Mouse (Mus musculus) cerebellum, adult 2 months (tissue): ENCODE data around the gene Rnf6. TPM values are rescaled to one million over a fixed set of nuclear protein-coding genes. Genes with fewer than 3 reads are reported as not detected.

Experiments used
- DNase-seq, 2 experiments: peaks; one replicate each; pipeline ENCODE4 v3.0.0; 2021
- H3K27ac ChIP-seq: fragments of 200-500 bp; 2 replicates; pipeline ENCODE4 v1.5.1; 2012; ENCODE audit warnings: low read length, control low read depth, inconsistent platforms; ENCODE audit not compliant: insufficient read depth
- H3K27me3 ChIP-seq: fragments of 200-500 bp; 2 replicates; pipeline ENCODE4 v1.6.1; 2012; ENCODE audit warnings: inconsistent platforms, mild to moderate bottlenecking, low read length, moderate library complexity; ENCODE audit not compliant: control insufficient read depth, insufficient read depth
- H3K4me1 ChIP-seq: fragments of 200-500 bp; 2 replicates; pipeline ENCODE4 v1.6.1; 2011; ENCODE audit warnings: low read length; ENCODE audit not compliant: control insufficient read depth, insufficient read depth
- H3K4me3 ChIP-seq: fragments of 200-500 bp; replicated peaks from 2 replicates; pipeline ENCODE3; 2011; ENCODE audit warnings: mild to moderate bottlenecking, low read depth, low read length, control low read depth; ENCODE audit not compliant: insufficient read depth
- CTCF ChIP-seq: fragments of 200-500 bp; IDR thresholded peaks from 2 replicates; pipeline ENCODE4 v1.5.1; 2011; ENCODE audit warnings: low read depth, mild to moderate bottlenecking, control low read depth, low read length, moderate library complexity, borderline replicate concordance; ENCODE audit not compliant: insufficient read depth
- POLR2A ChIP-seq: fragments of 200-500 bp; IDR thresholded peaks from 2 replicates; pipeline ENCODE4 v1.6.1; 2011; ENCODE audit warnings: low read length, control low read depth, borderline replicate concordance; ENCODE audit not compliant: insufficient read depth
- WGBS: fragments of 180-500 bp; shearing (Covaris S2); methylation state at CpG from one replicate; pipeline ENCODE4 v1.1.7; 2018; 5-methylcytosine and 5-hydroxymethylcytosine counted together
- polyA plus RNA-seq: library from polyadenylated mRNA; depleted of rRNA; stranded (reverse); fragments of >200 nt; gene quantifications from 2 replicates; pipeline ENCODE4 v1.2.3, GENCODE M21; 2012

The Rnf6 gene
- polyA plus RNA-seq, 1 experiment = 68.4 TPM

- 96% methylated on average over 12 of the region's 12 CpGs for WGBS
Measured at GRCm38 (mm10) chr5:146250369-146251075, 29.2 kb upstream of the Rnf6 start.

DNA sequence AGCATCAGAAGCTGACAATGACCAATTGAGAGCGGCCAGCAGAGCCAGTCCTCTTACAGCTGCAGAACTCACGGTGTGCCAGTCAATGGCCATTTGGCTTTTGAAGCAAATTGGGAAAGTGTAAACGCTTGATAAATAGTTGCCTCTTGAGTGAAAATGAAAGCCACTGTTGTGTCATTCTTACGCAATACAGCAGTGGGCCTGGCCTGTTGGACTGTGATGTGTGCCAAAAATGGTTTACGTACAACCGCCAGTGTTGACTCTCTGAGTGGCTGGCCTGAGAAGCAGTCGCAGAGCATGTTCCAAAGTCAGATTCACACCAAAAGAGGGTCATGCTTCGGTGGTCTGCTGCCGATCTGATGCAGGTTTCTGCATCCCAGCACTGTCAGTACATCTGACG, 27.4 kb upstream of the Rnf6 start:
- no peak overlapping the region for H3K27ac ChIP-seq
- H3K27me3 ChIP-seq = no peaks in the 10 kb centered on the region
- no peak for DNase-seq
- TF ChIP-seq POLR2A = no peak
- TF ChIP-seq CTCF = no peak
- no peak overlapping the region for H3K4me3 ChIP-seq
- H3K4me1 ChIP-seq = no peaks in the 10 kb centered on the region; the same call in 1 of the 2 replicates
- WGBS = 67% methylated on average over 10 of the region's 10 CpGs

More at GRCm38 (mm10) chr5:146250369-146251075, 29.2 kb upstream of the Rnf6 start:
- no peaks in the 10 kb centered on the region for H3K27me3 ChIP-seq
- peaks cover 4% of the 10 kb centered on the region; the same call in 1 of the 2 replicates for H3K4me1 ChIP-seq
- TF ChIP-seq POLR2A (no peak), CTCF (no peak)
- H3K27ac ChIP-seq = no peak overlapping the region
- DNase-seq = no peak
- H3K4me3 ChIP-seq = no peak overlapping the region

DNA sequence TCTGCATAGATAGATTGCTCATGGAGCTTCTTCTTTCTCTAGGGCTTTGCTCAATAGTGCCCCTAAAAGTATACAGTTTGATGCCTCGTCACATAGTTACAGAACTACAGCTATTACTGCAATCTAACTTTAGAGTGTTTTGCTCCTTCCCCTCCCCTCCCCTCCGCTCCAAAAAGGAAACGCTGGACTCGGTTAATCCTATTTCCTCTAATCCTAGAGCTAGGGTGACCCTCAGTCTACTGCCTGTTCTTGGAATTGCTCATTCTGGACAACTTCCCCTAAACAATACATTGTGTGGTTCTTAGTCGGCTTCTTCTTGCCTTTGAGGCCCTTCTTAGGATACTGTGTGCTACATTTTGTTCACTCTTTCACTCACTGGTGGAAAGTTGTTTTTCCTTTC, 26.4 kb upstream of the Rnf6 start:
- DNase-seq = no peak
- Histone ChIP-seq H3K4me3 (no peak overlapping the region), H3K27ac (no peak overlapping the region), H3K4me1 (no peaks in the 10 kb centered on the region; the same call in 1 of the 2 replicates), H3K27me3 (no peaks in the 10 kb centered on the region)
- 77% methylated on average over 5 of the region's 5 CpGs for WGBS
- TF ChIP-seq POLR2A = no peak
- TF ChIP-seq CTCF = no peak

GRCm38 (mm10) chr5:146246386-146246785, 25.0 kb upstream of the Rnf6 start:
- Histone ChIP-seq H3K4me1 (no peaks in the 10 kb centered on the region; the same call in 1 of the 2 replicates), H3K27ac (no peak overlapping the region), H3K4me3 (no peak overlapping the region), H3K27me3 (no peaks in the 10 kb centered on the region)
- DNase-seq = no peak
- no peak for TF ChIP-seq CTCF
- no peak for TF ChIP-seq POLR2A
- 100% methylated on average over 1 of the region's 1 CpGs for WGBS

GRCm38 (mm10) chr5:146245646-146246370, 24.5 kb upstream of the Rnf6 start:
- Histone ChIP-seq H3K27me3 (no peaks in the 10 kb centered on the region), H3K4me3 (no peak overlapping the region), H3K27ac (no peak overlapping the region), H3K4me1 (no peaks in the 10 kb centered on the region; the same call in 1 of the 2 replicates)
- 90% methylated on average over 7 of the region's 7 CpGs for WGBS
- TF ChIP-seq CTCF (no peak), POLR2A (no peak)
- DNase-seq = no peak

DNA sequence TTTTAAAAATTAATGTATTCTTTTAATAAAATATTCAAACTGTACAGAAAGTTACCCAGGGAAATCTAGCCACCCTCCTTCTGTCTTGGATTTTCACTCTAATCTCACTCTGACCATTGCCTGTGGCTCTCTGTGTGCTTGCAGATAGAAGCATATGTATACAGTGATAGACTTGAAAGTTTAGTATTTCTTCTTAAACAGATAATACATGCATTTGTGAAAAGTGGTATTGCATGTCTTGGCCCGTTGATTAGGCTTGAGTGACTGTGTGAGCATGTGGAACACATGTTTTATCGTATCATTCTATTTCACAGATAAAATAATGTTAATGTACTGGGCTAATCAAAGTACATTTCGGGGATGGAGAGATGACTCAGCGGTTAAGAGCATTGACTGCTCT, 23.8 kb upstream of the Rnf6 start:
- TF ChIP-seq POLR2A (no peak), CTCF (no peak)
- 97% methylated on average over 4 of the region's 4 CpGs for WGBS
- Histone ChIP-seq H3K4me1 (no peaks in the 10 kb centered on the region), H3K27ac (no peak overlapping the region), H3K27me3 (no peaks in the 10 kb centered on the region), H3K4me3 (no peak overlapping the region)
- DNase-seq = no peak

DNA sequence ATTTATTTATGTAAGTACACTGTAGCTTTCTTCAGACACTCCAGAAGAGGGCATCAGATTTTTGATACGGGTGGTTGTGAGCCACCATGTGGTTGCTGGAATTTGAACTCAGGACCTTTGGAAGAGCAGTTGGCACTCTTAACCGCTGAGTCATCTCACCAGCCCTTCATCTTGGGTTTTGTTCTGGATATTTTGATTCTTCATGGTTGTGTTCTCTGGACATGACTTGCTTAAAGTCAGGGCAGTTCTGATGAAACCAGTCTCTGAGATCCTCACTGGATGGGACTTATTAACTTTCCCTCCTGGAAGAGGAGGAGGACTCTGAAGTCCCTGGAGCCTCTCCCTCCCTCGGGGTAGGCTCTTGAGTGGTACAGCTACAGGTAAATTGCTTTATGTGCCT, 19.8 kb upstream of the Rnf6 start:
- H3K27ac ChIP-seq = no peak overlapping the region
- DNase-seq = no peak
- TF ChIP-seq POLR2A = no peak
- no peak overlapping the region for H3K4me3 ChIP-seq
- peaks cover 2% of the 10 kb centered on the region; the same call in 1 of the 2 replicates for H3K4me1 ChIP-seq
- WGBS = 95% methylated on average over 3 of the region's 3 CpGs
- no peaks in the 10 kb centered on the region for H3K27me3 ChIP-seq

- H3K27ac ChIP-seq = no peak overlapping the region
- TF ChIP-seq CTCF = no peak
- TF ChIP-seq POLR2A = no peak
- peaks cover 2% of the 10 kb centered on the region; the same call in 1 of the 2 replicates for H3K4me1 ChIP-seq
- H3K4me3 ChIP-seq = no peak overlapping the region
- DNase-seq = no peak
- no peaks in the 10 kb centered on the region for H3K27me3 ChIP-seq
- WGBS = 98% methylated on average over 2 of the region's 2 CpGs
Measured at GRCm38 (mm10) chr5:146240771-146241170, 19.4 kb upstream of the Rnf6 start.
